Mouse (Mus musculus): ENCODE measurements around the gene Rps15. TPM values are rescaled to one million over a fixed set of nuclear protein-coding genes. Genes with fewer than 3 reads are reported as not detected.

Rps15 gene
- total and polyA plus RNA-seq, 3 experiments = 748 to 1,041 (median 861) TPM

GRCm38 (mm10) chr10:80248971-80249640, 43.1 kb upstream of the Rps15 start, which contains the start of gene Ndufs7:
Gene Ndufs7 (plus strand): TSS chr10:80249121.
- Histone ChIP-seq H3K27ac (peak within 1 kb of the TSS; percentile 96), H3K4me3 (peak within 1 kb of the TSS; percentile 90), H3K27me3 (ENCODE audit: control insufficient read depth, insufficient read depth, low read length) (no peaks in the 10 kb centered on the region), H3K36me3 (ENCODE audit: control insufficient read depth, insufficient read depth, low read length) (no peaks in the 10 kb centered on the region; the same call in 1 of the 2 replicates), H3K9ac (ENCODE audit: low read depth, low read length) (peak within 1 kb of the TSS; percentile 96), H3K4me1 (ENCODE audit: control insufficient read depth, insufficient read depth, low read length) (peaks cover 10% of the 10 kb centered on the region), H3K79me2 (replicated peaks; ENCODE audit: control insufficient read depth, insufficient read depth, low read length) (peaks cover 8% of the 10 kb centered on the region)
- under 1% methylated on average over 53 of the region's 53 CpGs for WGBS
- intact Hi-C loops (cut with DNase I) = loop anchor here (1.0 to 2.0 kb wide), 2 partner anchors 11 to 22 kb away; partner anchors contain the start of gene Mum1
- peak; percentile 94 to 95 for DNase-seq
- no peak for TF ChIP-seq CTCF (IDR thresholded peaks at IDR 0.05)
- peak; percentile 96 for TF ChIP-seq POLR2A (IDR thresholded peaks at IDR 0.05; ENCODE audit: insufficient read depth, low read depth, low read length)
- TF ChIP-seq EP300 (IDR thresholded peaks at IDR 0.05; ENCODE audit: insufficient read depth, low read depth, low read length) = peak; percentile 74

GRCm38 (mm10) chr10:80250059-80250458, 42.2 kb upstream of the Rps15 start:
- DNase-seq = no peak
- WGBS = 26% methylated on average over 2 of the region's 2 CpGs
- Histone ChIP-seq H3K4me3 (peak overlapping the region; percentile 90), H3K9ac (ENCODE audit: low read depth, low read length) (peak overlapping the region; percentile 96), H3K27me3 (ENCODE audit: control insufficient read depth, insufficient read depth, low read length) (no peaks in the 10 kb centered on the region), H3K4me1 (ENCODE audit: control insufficient read depth, insufficient read depth, low read length) (peaks cover 10% of the 10 kb centered on the region), H3K36me3 (ENCODE audit: control insufficient read depth, insufficient read depth, low read length) (no peaks in the 10 kb centered on the region; the same call in 1 of the 2 replicates), H3K79me2 (replicated peaks; ENCODE audit: control insufficient read depth, insufficient read depth, low read length) (peaks cover 9% of the 10 kb centered on the region), H3K27ac (peak overlapping the region; percentile 96)
- TF ChIP-seq POLR2A (IDR thresholded peaks at IDR 0.05; ENCODE audit: insufficient read depth, low read depth, low read length) (no peak), CTCF (IDR thresholded peaks at IDR 0.05) (no peak), EP300 (IDR thresholded peaks at IDR 0.05; ENCODE audit: insufficient read depth, low read depth, low read length) (no peak)
- intact Hi-C loops (cut with DNase I) = no loop called here

DNA sequence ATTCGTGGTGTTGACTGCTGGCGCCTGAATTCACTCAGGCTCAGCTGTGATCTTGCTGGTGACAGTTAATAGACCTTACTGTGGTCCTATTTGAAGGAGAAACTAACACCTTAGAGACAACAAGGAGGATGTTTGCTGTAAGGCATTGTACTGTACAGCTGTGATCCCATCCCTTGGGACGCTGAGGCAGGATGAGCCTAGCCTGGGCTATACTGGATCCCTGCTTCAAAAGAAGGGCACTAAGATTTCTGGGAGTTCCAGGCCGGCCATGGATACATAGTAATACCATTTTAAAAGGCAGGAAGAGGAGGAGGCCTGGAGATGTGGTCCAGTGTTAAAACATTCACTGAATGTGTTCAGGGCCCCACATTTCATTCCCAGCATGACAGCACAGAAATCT, 41.7 kb upstream of the Rps15 start:
- intact Hi-C loops (cut with DNase I) = no loop called here
- DNase-seq = no peak
- Histone ChIP-seq H3K9ac (ENCODE audit: low read depth, low read length) (peak overlapping the region; percentile 24; the same call in 1 of the 2 replicates), H3K27me3 (ENCODE audit: control insufficient read depth, insufficient read depth, low read length) (no peaks in the 10 kb centered on the region), H3K4me3 (peak overlapping the region; percentile 90), H3K4me1 (ENCODE audit: control insufficient read depth, insufficient read depth, low read length) (peaks cover 9% of the 10 kb centered on the region), H3K27ac (no peak overlapping the region; the same call in 1 of the 2 replicates), H3K79me2 (replicated peaks; ENCODE audit: control insufficient read depth, insufficient read depth, low read length) (peaks cover 9% of the 10 kb centered on the region), H3K36me3 (ENCODE audit: control insufficient read depth, insufficient read depth, low read length) (no peaks in the 10 kb centered on the region; the same call in 1 of the 2 replicates)
- TF ChIP-seq CTCF (IDR thresholded peaks at IDR 0.05) = no peak
- TF ChIP-seq EP300 (IDR thresholded peaks at IDR 0.05; ENCODE audit: insufficient read depth, low read depth, low read length) = no peak
- TF ChIP-seq POLR2A (IDR thresholded peaks at IDR 0.05; ENCODE audit: insufficient read depth, low read depth, low read length) = no peak
- WGBS = 70% methylated on average over 4 of the region's 4 CpGs

- TF ChIP-seq CTCF (IDR thresholded peaks at IDR 0.05) (no peak), EP300 (IDR thresholded peaks at IDR 0.05; ENCODE audit: insufficient read depth, low read depth, low read length) (0 out of 2 replicates have a peak, but pooled peaks have one; percentile 21), POLR2A (IDR thresholded peaks at IDR 0.05; ENCODE audit: insufficient read depth, low read depth, low read length) (no peak)
- intact Hi-C loops (cut with DNase I) = loop anchor here (1.0 kb wide), 1 partner anchor 29 kb away; no protein-coding TSS in a partner anchor
- peaks cover 9% of the 10 kb centered on the region for H3K79me2 ChIP-seq (replicated peaks; ENCODE audit: control insufficient read depth, insufficient read depth, low read length)
- H3K9ac ChIP-seq (ENCODE audit: low read depth, low read length) = peak overlapping the region; percentile 3
- H3K36me3 ChIP-seq (ENCODE audit: control insufficient read depth, insufficient read depth, low read length) = no peaks in the 10 kb centered on the region; the same call in 1 of the 2 replicates
- peak overlapping the region; percentile 65 for H3K27ac ChIP-seq
- H3K4me3 ChIP-seq = no peak overlapping the region
- peaks cover 6% of the 10 kb centered on the region for H3K4me1 ChIP-seq (ENCODE audit: control insufficient read depth, insufficient read depth, low read length)
- DNase-seq = no peak
- no peaks in the 10 kb centered on the region for H3K27me3 ChIP-seq (ENCODE audit: control insufficient read depth, insufficient read depth, low read length)
These were observed 40.2 kb upstream of the Rps15 start for GRCm38 (mm10) chr10:80252011-80252410.

GRCm38 (mm10) chr10:80252493-80253274, 39.6 kb upstream of the Rps15 start:
- peaks cover 6% of the 10 kb centered on the region for H3K4me1 ChIP-seq (ENCODE audit: control insufficient read depth, insufficient read depth, low read length)
- peak overlapping the region; percentile 65 for H3K27ac ChIP-seq
- peak in 1 of 2 experiments; percentile 73 for DNase-seq
- intact Hi-C loops (cut with DNase I) = loop anchor here (1.0 kb wide), 1 partner anchor 29 kb away; no protein-coding TSS in a partner anchor
- TF ChIP-seq POLR2A (IDR thresholded peaks at IDR 0.05; ENCODE audit: insufficient read depth, low read depth, low read length) (0 out of 2 replicates have a peak, but pooled peaks have one; percentile 17), EP300 (IDR thresholded peaks at IDR 0.05; ENCODE audit: insufficient read depth, low read depth, low read length) (0 out of 2 replicates have a peak, but pooled peaks have one; percentile 66), CTCF (IDR thresholded peaks at IDR 0.05) (no peak)
- H3K9ac ChIP-seq (ENCODE audit: low read depth, low read length) = peak overlapping the region; percentile 48
- H3K79me2 ChIP-seq (replicated peaks; ENCODE audit: control insufficient read depth, insufficient read depth, low read length) = peaks cover 9% of the 10 kb centered on the region
- no peaks in the 10 kb centered on the region for H3K27me3 ChIP-seq (ENCODE audit: control insufficient read depth, insufficient read depth, low read length)
- WGBS = 79% methylated on average over 11 of the region's 11 CpGs
- H3K4me3 ChIP-seq = 0 out of 2 replicates have a peak overlapping the region, but pooled peaks have one; percentile 15
- H3K36me3 ChIP-seq (ENCODE audit: control insufficient read depth, insufficient read depth, low read length) = no peaks in the 10 kb centered on the region; the same call in 1 of the 2 replicates
